Mouse (Mus musculus): Measurements from ENCODE around the gene Zbtb25.

Gene Zbtb25

GRCm38 (mm10) chr12:76303474-76303873 is 65.9 kb downstream of the Zbtb25 start:
- intact Hi-C loops (cut with DNase I) = no loop called here

- intact Hi-C loops (cut with DNase I) = no loop called here
Observed at GRCm38 (mm10) chr12:76300367-76300766, 69.0 kb downstream of the Zbtb25 start.

- intact Hi-C loops (cut with DNase I) = no loop called here
Observed at GRCm38 (mm10) chr12:76299361-76299906, 70.0 kb downstream of the Zbtb25 start.

- intact Hi-C loops (cut with DNase I) = no loop called here
Observed at GRCm38 (mm10) chr12:76297830-76298229, 71.6 kb downstream of the Zbtb25 start.

Measured in adrenal gland (tissue).